Mouse (Mus musculus) embryonic facial prominence, embryonic 14.5 days (tissue): ENCODE data around the gene Il12a. TPM values are rescaled to one million over a fixed set of nuclear protein-coding genes. Genes with fewer than 3 reads are reported as not detected.
A peak's percentile ranks its signal among the peaks of the same experiment; 100 is the strongest.

Source experiments
- ATAC-seq: fragments of 200-750 bp; cut with Nextera tagmentation; 2 replicates; pipeline ENCODE4 v1.8.0; 2017; ENCODE audit warnings: low read depth, moderate number of reproducible peaks, moderate TSS enrichment
- DNase-seq: peaks from one replicate; pipeline ENCODE4 v3.0.0-alpha.2; 2015; ENCODE audit warnings: low spot score
- H3K27ac ChIP-seq: fragments of 300-500 bp; sonication (generic); replicated peaks from 2 replicates; pipeline ENCODE4 v1.5.1; 2014; ENCODE audit warnings: low read depth, mild to moderate bottlenecking, low read length, moderate library complexity
- H3K27me3 ChIP-seq: fragments of 300-500 bp; sonication (generic); replicated peaks from 2 replicates; pipeline ENCODE4 v1.6.1; 2014; ENCODE audit warnings: low read length; ENCODE audit not compliant: control insufficient read depth, insufficient read depth
- H3K36me3 ChIP-seq: fragments of 300-500 bp; sonication (generic); 2 replicates; pipeline ENCODE4 v1.6.1; 2014; ENCODE audit warnings: low read length, mixed read lengths; ENCODE audit not compliant: control insufficient read depth, insufficient read depth
- H3K4me1 ChIP-seq: fragments of 300-500 bp; sonication (generic); 2 replicates; pipeline ENCODE4 v1.6.1; 2014; ENCODE audit warnings: antibody characterized with exemption, low read length; ENCODE audit not compliant: control insufficient read depth, insufficient read depth
- H3K4me2 ChIP-seq: fragments of 300-500 bp; sonication (generic); 2 replicates; pipeline ENCODE4 v1.6.1; 2014; ENCODE audit warnings: low read depth, mild to moderate bottlenecking, low read length, moderate library complexity, mixed read lengths
- H3K4me3 ChIP-seq: fragments of 300-500 bp; sonication (generic); 2 replicates; pipeline ENCODE4 v1.5.1; 2014; ENCODE audit warnings: low read depth, mild to moderate bottlenecking, low read length
- H3K9ac ChIP-seq: fragments of 300-500 bp; sonication (generic); 2 replicates; pipeline ENCODE4 v1.6.1; 2014; ENCODE audit warnings: low read depth, mild to moderate bottlenecking, low read length, moderate library complexity, mixed read lengths
- H3K9me3 ChIP-seq: fragments of 300-500 bp; sonication (generic); 2 replicates; pipeline ENCODE4 v1.6.1; 2016; ENCODE audit warnings: low read length; ENCODE audit not compliant: control insufficient read depth
- WGBS: fragments of 180-500 bp; shearing (Covaris S2); extraction: QIAGEN DNeasy Blood & Tissue Kit; methylation state at CpG from one replicate; pipeline ENCODE4 v1.1.7; 2014; 5-methylcytosine and 5-hydroxymethylcytosine counted together
- polyA plus RNA-seq: library from polyadenylated mRNA; unstranded; fragments of >200 nt; fragmentation: Nextera tagmentation; extraction: Ambion mirVana; gene quantifications from 2 replicates; pipeline ENCODE4 v1.2.1, GENCODE M21; 2014

Il12a gene
- polyA plus RNA-seq, 1 experiment from 2014 or later: 0.61 TPM

GRCm38 (mm10) chr3:68691938-68692599 lies 1.6 kb downstream of the Il12a start:
- H3K36me3 ChIP-seq: no peaks in the 10 kb centered on the region
- no peak overlapping the region for H3K4me3 ChIP-seq
- peaks cover 13% of the 10 kb centered on the region for H3K4me1 ChIP-seq
- H3K27ac ChIP-seq: no peak overlapping the region
- no peaks in the 10 kb centered on the region for H3K27me3 ChIP-seq
- H3K9me3 ChIP-seq: no peaks in the 10 kb centered on the region
- no peak for ATAC-seq
- no peak overlapping the region for H3K4me2 ChIP-seq
- DNase-seq: no peak
- WGBS: 73% methylated on average over 7 of the region's 7 CpGs
- H3K9ac ChIP-seq: no peak overlapping the region

GRCm38 (mm10) chr3:68692600-68693225 lies 2.3 kb downstream of the Il12a start:
- Histone ChIP-seq H3K27me3 (no peaks in the 10 kb centered on the region), H3K36me3 (no peaks in the 10 kb centered on the region), H3K4me3 (no peak overlapping the region), H3K4me1 (peaks cover 13% of the 10 kb centered on the region), H3K9me3 (no peaks in the 10 kb centered on the region), H3K27ac (peak overlapping the region; percentile 21; the same call in 1 of the 2 replicates), H3K9ac (no peak overlapping the region), H3K4me2 (no peak overlapping the region)
- peak; percentile 29 for DNase-seq
- WGBS: 66% methylated on average over 11 of the region's 11 CpGs
- no peak; the same call in 1 of the 2 replicates for ATAC-seq

GRCm38 (mm10) chr3:68693441-68694048 lies 3.1 kb downstream of the Il12a start:
- Histone ChIP-seq H3K4me2 (no peak overlapping the region), H3K27ac (peak overlapping the region; percentile 21; the same call in 1 of the 2 replicates), H3K27me3 (no peaks in the 10 kb centered on the region), H3K9ac (no peak overlapping the region), H3K4me1 (peaks cover 13% of the 10 kb centered on the region), H3K9me3 (no peaks in the 10 kb centered on the region), H3K4me3 (no peak overlapping the region), H3K36me3 (no peaks in the 10 kb centered on the region)
- 40% methylated on average over 11 of the region's 11 CpGs for WGBS
- ATAC-seq (peak; percentile 85; the same call in 1 of the 2 replicates), DNase-seq (peak; percentile 79)

DNA sequence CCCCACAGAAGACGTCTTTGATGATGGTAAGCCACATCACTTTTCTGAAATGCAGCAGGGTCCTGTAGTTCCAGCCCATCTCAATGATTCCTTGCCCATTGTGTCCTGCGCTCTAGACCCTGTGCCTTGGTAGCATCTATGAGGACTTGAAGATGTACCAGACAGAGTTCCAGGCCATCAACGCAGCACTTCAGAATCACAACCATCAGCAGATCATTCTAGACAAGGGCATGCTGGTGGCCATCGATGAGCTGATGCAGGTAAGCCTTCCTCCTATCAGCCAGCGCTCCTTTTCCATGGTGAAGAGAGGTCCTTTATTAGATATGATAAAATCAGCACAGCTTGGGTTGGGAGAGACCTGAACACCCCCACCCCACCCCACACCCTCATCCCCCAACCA lies 4.9 kb downstream of the Il12a start:
- Histone ChIP-seq H3K4me1 (peaks cover 13% of the 10 kb centered on the region), H3K9ac (no peak overlapping the region), H3K27ac (no peak overlapping the region), H3K36me3 (no peaks in the 10 kb centered on the region), H3K4me3 (no peak overlapping the region), H3K9me3 (no peaks in the 10 kb centered on the region), H3K27me3 (no peaks in the 10 kb centered on the region), H3K4me2 (no peak overlapping the region)
- no peak for ATAC-seq
- DNase-seq: no peak
- WGBS: 91% methylated on average over 5 of the region's 5 CpGs

DNA sequence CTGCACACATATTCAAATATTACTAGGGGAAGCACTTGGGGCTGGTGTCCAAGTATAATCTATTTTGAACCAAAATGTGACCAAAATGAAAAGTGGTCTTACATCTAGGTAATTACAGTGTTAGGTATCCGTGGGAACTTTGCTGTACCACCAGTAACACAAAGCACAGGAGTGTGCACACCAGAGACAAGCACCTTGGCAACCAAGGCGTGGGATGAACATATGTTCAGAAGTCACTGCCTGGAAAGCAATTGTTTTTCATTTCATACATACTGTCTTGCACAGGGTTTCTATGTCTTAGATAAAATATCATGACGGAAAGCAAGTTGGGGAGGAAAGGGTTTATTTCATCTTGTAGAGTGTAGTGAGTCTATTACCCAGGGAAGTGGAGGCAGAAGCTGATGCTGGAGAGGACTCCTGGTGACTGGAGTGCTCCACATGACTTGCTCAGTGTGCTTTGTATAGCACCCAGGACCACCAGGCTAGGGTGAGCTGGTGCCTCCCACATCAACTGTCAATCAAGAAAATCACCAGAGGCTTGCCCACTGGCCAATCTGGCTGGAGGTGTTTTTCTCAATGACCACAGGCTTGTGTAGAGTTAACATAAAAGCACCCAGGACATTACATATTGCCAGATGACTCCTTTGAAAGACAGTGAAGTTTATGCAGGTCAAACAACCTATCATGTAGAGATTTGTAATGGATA lies 6.2 kb downstream of the Il12a start:
- Histone ChIP-seq H3K4me2 (no peak overlapping the region), H3K27ac (no peak overlapping the region), H3K27me3 (no peaks in the 10 kb centered on the region), H3K4me3 (no peak overlapping the region), H3K9me3 (no peaks in the 10 kb centered on the region), H3K4me1 (peaks cover 13% of the 10 kb centered on the region), H3K9ac (no peak overlapping the region), H3K36me3 (no peaks in the 10 kb centered on the region)
- WGBS: 85% methylated on average over 3 of the region's 3 CpGs
- DNase-seq: no peak
- no peak for ATAC-seq

- no peak for ATAC-seq
- H3K27ac ChIP-seq: no peak overlapping the region
- 89% methylated on average over 3 of the region's 3 CpGs for WGBS
Observed at GRCm38 (mm10) chr3:68698601-68699000, 8.2 kb downstream of the Il12a start.

GRCm38 (mm10) chr3:68700091-68700490 lies 9.6 kb downstream of the Il12a start:
- no peaks in the 10 kb centered on the region for H3K27me3 ChIP-seq
- no peaks in the 10 kb centered on the region for H3K36me3 ChIP-seq
- H3K9me3 ChIP-seq: no peaks in the 10 kb centered on the region
- H3K27ac ChIP-seq: no peak overlapping the region
- ATAC-seq (no peak), DNase-seq (no peak)
- H3K4me3 ChIP-seq: no peak overlapping the region
- H3K4me2 ChIP-seq: no peak overlapping the region
- H3K9ac ChIP-seq: no peak overlapping the region
- WGBS: 77% methylated on average over 4 of the region's 4 CpGs
- no peaks in the 10 kb centered on the region for H3K4me1 ChIP-seq

More at GRCm38 (mm10) chr3:68698601-68699000, 8.2 kb downstream of the Il12a start:
- Histone ChIP-seq H3K9ac (no peak overlapping the region), H3K4me2 (no peak overlapping the region), H3K4me1 (0 out of 2 replicates have a peak, but pooled peaks cover 4% of the 10 kb centered on the region), H3K36me3 (no peaks in the 10 kb centered on the region), H3K9me3 (no peaks in the 10 kb centered on the region), H3K4me3 (no peak overlapping the region), H3K27me3 (no peaks in the 10 kb centered on the region)
- DNase-seq: no peak

GRCm38 (mm10) chr3:68706307-68706706 lies 15.9 kb downstream of the Il12a start:
- Histone ChIP-seq H3K9me3 (no peaks in the 10 kb centered on the region), H3K4me1 (no peaks in the 10 kb centered on the region), H3K27me3 (no peaks in the 10 kb centered on the region), H3K4me3 (no peak overlapping the region), H3K27ac (no peak overlapping the region), H3K4me2 (no peak overlapping the region), H3K9ac (no peak overlapping the region), H3K36me3 (no peaks in the 10 kb centered on the region)
- DNase-seq: no peak
- ATAC-seq: no peak
- WGBS: 85% methylated on average over 10 of the region's 10 CpGs
